ENCODE assay signal across 8 mouse cellular contexts in the genomic region with DNA sequence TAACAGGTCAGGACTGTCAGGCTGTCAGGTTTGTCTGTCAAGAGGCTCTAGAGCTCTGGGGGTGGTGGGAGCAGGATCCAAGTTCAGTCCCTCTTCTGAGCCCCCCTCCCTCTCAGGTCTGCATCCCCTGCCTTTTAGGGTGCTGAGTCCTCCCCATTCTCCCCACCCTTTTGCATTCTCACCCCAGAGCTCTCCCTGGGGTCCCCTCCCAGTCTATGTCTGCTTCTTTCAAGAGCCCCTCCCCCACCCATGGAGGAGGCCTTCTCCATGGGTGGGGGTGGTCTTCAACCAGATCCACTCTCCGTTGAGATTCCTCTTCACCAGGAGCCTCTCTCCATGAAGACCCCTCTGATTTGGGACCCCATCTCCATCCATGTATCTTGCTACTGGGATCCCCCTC. TPM values are rescaled to one million over a fixed set of nuclear protein-coding genes. Genes with fewer than 3 reads are reported as not detected.
A peak's percentile ranks its signal among the peaks of the same experiment; 100 is the strongest.
DNase-seq lines count a peak whose midpoint lies in the region; ATAC-seq and TF ChIP-seq lines count a peak whose summit lies in the region.

No protein-coding gene starts in this region.

- intact Hi-C loops in left cerebral cortex, postnatal 36 days (cut with DNase I), result loop anchor here (5.0 kb wide), 1 partner anchor 37 kb away; no protein-coding TSS in a partner anchor

- TF ChIP-seq POLR2A in limb, embryonic 14.5 days (IDR thresholded peaks at IDR 0.05; ENCODE audit: borderline replicate concordance, extremely low read depth, insufficient read depth, insufficient read length), result no peak

- peak overlapping the region; percentile 95 for H3K4me2 ChIP-seq in neural tube, embryonic 11.5 days (ENCODE audit: low read depth)
- H3K4me2 ChIP-seq in limb, embryonic 14.5 days (replicated peaks; ENCODE audit: low read depth, low read length, severe bottlenecking), result peak overlapping the region; percentile 96
- H3K4me2 ChIP-seq in stomach, embryonic 15.5 days, result peak overlapping the region; percentile 88

- H3K9ac ChIP-seq in neural tube, embryonic 11.5 days (ENCODE audit: low read length), result peak overlapping the region; percentile 100
- H3K9ac ChIP-seq in limb, embryonic 14.5 days (ENCODE audit: low read depth, low read length, severe bottlenecking), result peak overlapping the region; percentile 99
- H3K9ac ChIP-seq in stomach, embryonic 15.5 days, result no peak overlapping the region

- no peaks in the 10 kb centered on the region for H3K27me3 ChIP-seq in neural tube, embryonic 11.5 days (ENCODE audit: control insufficient read depth, insufficient read depth, low read length)
- no peaks in the 10 kb centered on the region for H3K27me3 ChIP-seq in limb, embryonic 14.5 days (ENCODE audit: control insufficient read depth, insufficient read depth, low read length)
- H3K27me3 ChIP-seq in stomach, embryonic 15.5 days (replicated peaks), result no peaks in the 10 kb centered on the region

- H3K4me3 ChIP-seq in neural tube, embryonic 11.5 days (ENCODE audit: low read depth, low read length), result peak overlapping the region; percentile 95
- H3K4me3 ChIP-seq in limb, embryonic 14.5 days (replicated peaks; ENCODE audit: low read length), result peak overlapping the region; percentile 79
- peak overlapping the region; percentile 81 for H3K4me3 ChIP-seq in stomach, embryonic 15.5 days (replicated peaks)

- H3K4me1 ChIP-seq in neural tube, embryonic 11.5 days (ENCODE audit: control insufficient read depth, insufficient read depth, low read length), result peaks cover 28% of the 10 kb centered on the region
- H3K4me1 ChIP-seq in limb, embryonic 14.5 days (ENCODE audit: control insufficient read depth, insufficient read depth, low read length), result peaks cover 30% of the 10 kb centered on the region
- H3K4me1 ChIP-seq in stomach, embryonic 15.5 days, result peaks cover 32% of the 10 kb centered on the region

- WGBS in neural tube, embryonic 11.5 days, result 31% methylated on average over 1 of the region's 1 CpGs
- 9% methylated on average over 1 of the region's 1 CpGs for WGBS in limb, embryonic 14.5 days
- WGBS in stomach, embryonic 15.5 days, result 35% methylated on average over 1 of the region's 1 CpGs

- peak overlapping the region; percentile 98 for H3K27ac ChIP-seq in neural tube, embryonic 11.5 days (ENCODE audit: low read depth, low read length)
- peak overlapping the region; percentile 99 for H3K27ac ChIP-seq in limb, embryonic 14.5 days (replicated peaks; ENCODE audit: low read depth, low read length)
- H3K27ac ChIP-seq in stomach, embryonic 15.5 days, result peak overlapping the region; percentile 98

- DNase-seq in cerebellum, postnatal 10 days, result peak; percentile 45 to 61
- DNase-seq in cerebellum, postnatal 36 days, result no peak
- no peak for DNase-seq in neural tube, embryonic 11.5 days (ENCODE audit: low spot score)
- no peak for DNase-seq in neural tube, embryonic 10.5 days (ENCODE audit: extremely low spot score, low spot score)
- DNase-seq in limb, embryonic 14.5 days (ENCODE audit: low spot score), result no peak
- DNase-seq in right cerebral cortex, postnatal 10 days (ENCODE audit: low spot score in 2 of 2), result no peak
- no peak for DNase-seq in left cerebral cortex, postnatal 36 days (ENCODE audit: low spot score in 2 of 2)

- H3K36me3 ChIP-seq in neural tube, embryonic 11.5 days (ENCODE audit: control insufficient read depth, insufficient read depth, low read length), result no peaks in the 10 kb centered on the region
- H3K36me3 ChIP-seq in limb, embryonic 14.5 days (ENCODE audit: control insufficient read depth, insufficient read depth, low read length), result no peaks in the 10 kb centered on the region
- H3K36me3 ChIP-seq in stomach, embryonic 15.5 days, result no peaks in the 10 kb centered on the region

- H3K9me3 ChIP-seq in neural tube, embryonic 11.5 days (ENCODE audit: control insufficient read depth, low read length), result no peaks in the 10 kb centered on the region
- H3K9me3 ChIP-seq in limb, embryonic 14.5 days (ENCODE audit: control insufficient read depth, low read length), result no peaks in the 10 kb centered on the region
- H3K9me3 ChIP-seq in stomach, embryonic 15.5 days, result no peaks in the 10 kb centered on the region

- ATAC-seq in neural tube, embryonic 11.5 days (ENCODE audit: insufficient read depth, low FRiP score, low TSS enrichment), result no peak
- ATAC-seq in limb, embryonic 14.5 days (ENCODE audit: low FRiP score, low read depth), result no peak
- ATAC-seq in stomach, embryonic 15.5 days (ENCODE audit: insufficient read depth, low FRiP score, low read depth), result no peak

RNA-seq across cellular contexts. Expression of a gene that starts 0.7 kb away (rescaled TPM):
- polyA plus RNA-seq in neural tube, embryonic 11.5 days (2014; fragmentation: Nextera tagmentation; extraction: Ambion mirVana), result 73.9 and 81.1 TPM in 2 replicates
- polyA plus RNA-seq in limb, embryonic 14.5 days (2012; rRNA removed), result 74.6 and 92.4 TPM in 2 replicates
- 78.2 and 78.3 TPM in 2 replicates for polyA plus RNA-seq in limb, embryonic 14.5 days (2014; fragmentation: Nextera tagmentation; extraction: Ambion mirVana)
- 43.7 and 48.2 TPM in 2 replicates for polyA plus RNA-seq in stomach, embryonic 15.5 days (2015; fragmentation: Nextera tagmentation; extraction: Ambion mirVana)
- total RNA-seq in left cerebral cortex, postnatal 36 days (2021), result 100 to 1,000 TPM; 257 to 259 TPM

RNA-seq across cellular contexts. Expression of a gene that starts 54.8 kb away (rescaled TPM):
- polyA plus RNA-seq in neural tube, embryonic 11.5 days (2014; fragmentation: Nextera tagmentation; extraction: Ambion mirVana), result 8.9 and 9.3 TPM in 2 replicates
- 11.7 and 15.1 TPM in 2 replicates for polyA plus RNA-seq in limb, embryonic 14.5 days (2012; rRNA removed)
- 8.9 and 10.0 TPM in 2 replicates for polyA plus RNA-seq in limb, embryonic 14.5 days (2014; fragmentation: Nextera tagmentation; extraction: Ambion mirVana)
- polyA plus RNA-seq in stomach, embryonic 15.5 days (2015; fragmentation: Nextera tagmentation; extraction: Ambion mirVana), result 4.4 and 4.8 TPM in 2 replicates
- 10 to 100 TPM; 27.3 to 33.7 TPM for total RNA-seq in left cerebral cortex, postnatal 36 days (2021)

Comparison
In these comparisons a context has a peak if more than half of its experiments do, and no peak if none do; other contexts are left out.
1. DNase-seq: peak in cerebellum, postnatal 10 days (2 of 2); none in cerebellum, postnatal 36 days (0 of 2), neural tube, embryonic 11.5 days (single experiment), neural tube, embryonic 10.5 days (single experiment), limb, embryonic 14.5 days (single experiment), right cerebral cortex, postnatal 10 days (0 of 2) and left cerebral cortex, postnatal 36 days (0 of 2).
2. Peak in every context shown above with its lines, with median percentiles within 50 percentile points of each other: H3K27ac ChIP-seq, H3K4me2 ChIP-seq and H3K4me3 ChIP-seq.